Mouse (Mus musculus): ENCODE results near the gene Nox3. TPM values are rescaled to one million over a fixed set of nuclear protein-coding genes. Genes with fewer than 3 reads are reported as not detected.

Gene Nox3
- total RNA-seq, 4 experiments from 2014 or later = not detected

- DNase-seq (ENCODE audit: low spot score in 2 of 2) = no peak
These were observed 85.7 kb downstream of the Nox3 start for GRCm38 (mm10) chr17:3610307-3610754.

GRCm38 (mm10) chr17:3602954-3603672 lies 92.9 kb downstream of the Nox3 start:
- DNase-seq (ENCODE audit: low spot score in 2 of 2) = no peak

GRCm38 (mm10) chr17:3598393-3598792 lies 97.7 kb downstream of the Nox3 start:
- DNase-seq (ENCODE audit: low spot score in 2 of 2) = no peak

GRCm38 (mm10) chr17:3597866-3598265 lies 98.2 kb downstream of the Nox3 start:
- no peak for DNase-seq (ENCODE audit: low spot score in 2 of 2)

GRCm38 (mm10) chr17:3597130-3597529 lies 98.9 kb downstream of the Nox3 start:
- no peak for DNase-seq (ENCODE audit: low spot score in 2 of 2)

Other genes starting within 250 kb of the Nox3 start
- gene Cldn20, start 163.7 kb downstream of the Nox3 start, total RNA-seq (2022) = not detected
- gene Tfb1m, start 138.5 kb downstream of the Nox3 start, total RNA-seq (2022) = 10 to 100 TPM in 1 of 4 experiments, 1 to 10 TPM in 3; 7.8 to 10.4 (median 8.6) TPM

Measured in gastrocnemius, adult 8-10 months (tissue).